Mouse (Mus musculus) cerebellum, adult 8-10 months (tissue): ENCODE data around the gene Krtap1-5.
"Not testable (repeated sequence)": the region's sequence is repeated elsewhere in the genome, so short reads cannot be mapped to it uniquely, and the experiment has no call there.

Source experiments
- DNase-seq: peaks from one replicate; pipeline ENCODE4 v3.0.0; 2022

The Krtap1-5 gene

GRCm38 (mm10) chr11:99580636-99581035 lies at the start of gene Krtap1-5:
Krtap1-5 (minus strand) TSS chr11:99581016.
- no peak for DNase-seq

GRCm38 (mm10) chr11:99628138-99628537 lies 47.3 kb upstream of the Krtap1-5 start, which contains the start of gene Krtap4-1:
Krtap4-1 (minus strand) TSS chr11:99628238.
- no peak for DNase-seq

- no peak for DNase-seq
These were observed 39.5 kb upstream of the Krtap1-5 start, which contains the start of gene Gm11562 for GRCm38 (mm10) chr11:99620335-99620734. Gm11562 (minus strand) TSS chr11:99620435.

GRCm38 (mm10) chr11:99614796-99615363 lies 34.1 kb upstream of the Krtap1-5 start, which contains the start of gene Krtap2-4:
Krtap2-4 (minus strand) TSS chr11:99614846.
- DNase-seq: no peak

GRCm38 (mm10) chr11:99610089-99610488 lies 29.3 kb upstream of the Krtap1-5 start, which contains the start of gene Gm11937:
Gm11937 (minus strand) TSS chr11:99610189.
- not testable (repeated sequence) for DNase-seq

GRCm38 (mm10) chr11:99609126-99609525 lies 28.3 kb upstream of the Krtap1-5 start:
- peak; percentile 13 for DNase-seq

GRCm38 (mm10) chr11:99603208-99603607 lies 22.4 kb upstream of the Krtap1-5 start, which contains the start of gene Gm11938:
Gm11938 (minus strand) TSS chr11:99603308.
- not testable (repeated sequence) for DNase-seq

GRCm38 (mm10) chr11:99597742-99598141 lies 16.9 kb upstream of the Krtap1-5 start, which contains the start of gene Krtap9-3:
Krtap9-3 (minus strand) TSS chr11:99598105.
- DNase-seq: not testable (repeated sequence)

- no peak for DNase-seq
These were observed 10.2 kb upstream of the Krtap1-5 start, which contains the start of gene Krtap1-3 for GRCm38 (mm10) chr11:99590981-99591380. Krtap1-3 (minus strand) TSS chr11:99591339.

GRCm38 (mm10) chr11:99585096-99585495 lies 4.3 kb upstream of the Krtap1-5 start:
- DNase-seq: no peak

- DNase-seq: no peak
These were observed 2.5 kb upstream of the Krtap1-5 start, which contains the start of gene Krtap1-4 for GRCm38 (mm10) chr11:99583245-99583704. Krtap1-4 (minus strand) TSS chr11:99583654.

- no peak for DNase-seq
These were observed 748 bp upstream of the Krtap1-5 start for GRCm38 (mm10) chr11:99581564-99581963.

- no peak for DNase-seq
These were observed 235 bp upstream of the Krtap1-5 start for GRCm38 (mm10) chr11:99581051-99581450.

- DNase-seq: peak; percentile 35
These were observed 6.7 kb downstream of the Krtap1-5 start for GRCm38 (mm10) chr11:99574106-99574505.

- no peak for DNase-seq
These were observed 7.7 kb downstream of the Krtap1-5 start for GRCm38 (mm10) chr11:99573164-99573563.

- no peak for DNase-seq
These were observed 14.3 kb downstream of the Krtap1-5 start, which contains the start of gene Krtap3-1 for GRCm38 (mm10) chr11:99566530-99566929. Krtap3-1 (minus strand) TSS chr11:99566630.

- DNase-seq: no peak
These were observed 18.2 kb downstream of the Krtap1-5 start for GRCm38 (mm10) chr11:99562580-99562979.

- DNase-seq: no peak
These were observed 21.4 kb downstream of the Krtap1-5 start, which contains the start of gene Gm11939 for GRCm38 (mm10) chr11:99559366-99559765. Gm11939 (minus strand) TSS chr11:99559466.

GRCm38 (mm10) chr11:99557976-99558745 lies 22.7 kb downstream of the Krtap1-5 start:
- no peak for DNase-seq

GRCm38 (mm10) chr11:99556753-99557152 lies 24.1 kb downstream of the Krtap1-5 start, which contains the start of gene Krtap3-2:
Krtap3-2 (minus strand) TSS chr11:99556853.
- no peak for DNase-seq

- DNase-seq: no peak
These were observed 24.6 kb downstream of the Krtap1-5 start for GRCm38 (mm10) chr11:99556195-99556594.

- DNase-seq: no peak
These were observed 30.1 kb downstream of the Krtap1-5 start, which contains the start of gene Krtap3-3 for GRCm38 (mm10) chr11:99550765-99551164. Krtap3-3 (minus strand) TSS chr11:99550865.

GRCm38 (mm10) chr11:99547892-99548291 lies 32.9 kb downstream of the Krtap1-5 start:
- no peak for DNase-seq
